Mouse (Mus musculus): ENCODE data around the gene Tom1.
A peak's percentile ranks its signal among the peaks of the same experiment; 100 is the strongest.

Gene Tom1

GRCm38 (mm10) chr8:75033511-75034243 is at the start of gene Tom1:
TSS of gene Tom1 (plus strand) at chr8:75033705.
- peak; percentile 97 for DNase-seq

DNA sequence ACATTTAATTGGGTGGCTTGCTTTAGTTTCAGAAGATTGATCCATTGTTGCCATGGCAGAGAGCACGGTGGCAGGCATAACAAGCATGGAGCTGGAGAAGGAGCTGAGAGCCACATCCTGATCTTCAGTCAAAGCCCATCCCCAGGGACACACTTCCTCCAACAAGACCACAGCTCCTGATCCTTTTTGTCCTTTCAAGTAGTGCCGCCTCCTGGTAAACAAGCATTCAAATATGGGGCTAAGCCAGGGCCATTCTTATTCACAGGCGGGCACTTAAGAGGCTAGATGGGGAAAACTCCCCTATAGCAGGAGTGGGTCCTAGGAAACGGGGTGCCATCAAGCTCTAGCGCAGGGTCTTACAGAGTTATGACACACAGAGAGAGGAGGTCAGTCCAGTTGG is 46.1 kb upstream of the Tom1 start:
- no peak for DNase-seq

- no peak for DNase-seq
Observed at GRCm38 (mm10) chr8:74990021-74990420, 43.5 kb upstream of the Tom1 start.

- DNase-seq, result no peak
Observed at GRCm38 (mm10) chr8:74993081-74993474, 40.4 kb upstream of the Tom1 start, which contains the start of gene Hmgxb4. TSS of gene Hmgxb4 (plus strand) at chr8:74993356.

DNA sequence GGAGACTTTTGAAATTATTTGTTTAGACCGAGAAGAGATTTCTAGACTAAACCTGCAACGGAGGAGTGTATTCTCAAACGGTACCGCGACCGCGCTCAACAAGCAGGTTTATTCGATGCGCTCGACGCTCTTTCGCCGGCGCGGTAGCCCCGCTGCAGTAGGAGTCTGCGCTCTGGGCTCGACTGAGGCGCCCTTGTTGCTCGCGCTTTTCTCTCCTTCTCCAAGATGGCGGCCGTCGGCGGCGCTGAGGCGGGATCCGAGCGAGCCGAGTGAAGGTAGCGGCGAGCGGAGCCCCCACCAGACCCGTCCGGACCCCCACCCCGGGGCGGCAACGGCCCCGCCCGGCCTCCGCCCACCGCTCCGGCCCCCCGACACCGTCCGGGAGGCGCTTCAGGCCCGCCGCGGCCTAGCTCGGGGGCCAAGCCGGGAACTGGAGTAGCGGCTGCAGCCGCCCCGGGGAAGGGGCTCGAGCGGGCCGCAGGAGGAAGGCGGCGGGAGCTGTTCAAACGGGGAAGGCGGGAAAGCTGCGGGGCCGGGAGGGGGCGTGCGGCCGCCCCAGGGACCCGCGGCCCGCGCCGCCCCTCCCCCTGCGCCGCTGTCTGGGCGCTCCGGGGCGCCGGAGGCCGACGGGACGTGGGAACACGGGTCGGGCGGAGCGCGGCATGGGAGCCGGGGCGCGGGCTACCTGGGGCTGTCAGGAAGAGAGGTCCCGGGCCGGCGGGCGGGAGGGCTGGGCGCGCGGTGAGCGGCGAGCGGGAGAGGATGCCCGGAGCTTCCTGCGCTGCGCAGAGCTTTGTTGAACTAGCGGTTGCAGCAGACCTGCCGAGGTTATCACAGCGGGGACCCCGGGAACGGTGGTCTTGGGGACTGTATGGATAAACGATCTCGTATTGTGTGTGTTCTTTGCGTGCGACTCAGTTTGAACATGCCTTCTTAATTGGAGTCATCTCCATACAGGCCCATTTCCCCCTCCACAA is 39.7 kb upstream of the Tom1 start:
- peak; percentile 90 for DNase-seq

DNA sequence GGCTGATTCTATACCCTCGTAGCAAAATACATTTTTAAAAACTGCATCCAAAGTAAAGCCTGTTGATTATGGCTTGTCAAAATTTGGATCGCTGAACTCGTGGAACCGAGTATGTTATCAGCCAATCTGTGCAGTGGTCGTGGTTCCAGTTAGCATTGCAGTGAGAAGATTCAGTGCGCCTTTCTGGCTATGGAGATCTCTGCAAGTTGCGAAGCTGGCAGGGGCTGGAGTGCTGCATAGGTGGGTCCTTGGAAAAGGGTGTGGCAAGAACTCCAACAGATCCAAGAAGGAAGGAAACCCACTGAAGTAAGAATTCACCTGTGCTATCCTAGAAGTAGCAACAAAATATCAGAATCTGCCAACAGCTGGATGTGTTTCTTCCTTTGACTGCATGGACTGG is 39.0 kb upstream of the Tom1 start:
- DNase-seq, result peak; percentile 20

DNA sequence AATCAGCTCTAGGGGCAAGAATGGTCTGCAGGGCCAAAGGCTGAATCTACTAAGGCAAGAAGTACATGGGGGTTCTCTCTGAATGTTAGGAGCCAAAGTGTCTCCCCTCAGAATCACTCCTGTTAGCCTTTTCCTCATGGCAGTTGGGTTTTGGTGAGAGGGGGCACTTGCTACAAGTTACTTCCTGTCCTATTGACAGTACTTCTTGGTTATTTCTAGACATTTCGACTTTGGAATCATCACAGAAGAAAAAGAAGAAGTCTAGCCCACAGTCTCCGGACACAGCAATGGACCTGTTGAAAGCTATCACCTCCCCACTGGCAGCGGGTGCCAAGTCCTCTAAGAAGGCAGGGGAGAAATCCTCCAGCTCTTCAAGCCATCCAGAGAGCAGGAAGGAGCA is 33.1 kb upstream of the Tom1 start:
- no peak for DNase-seq

DNA sequence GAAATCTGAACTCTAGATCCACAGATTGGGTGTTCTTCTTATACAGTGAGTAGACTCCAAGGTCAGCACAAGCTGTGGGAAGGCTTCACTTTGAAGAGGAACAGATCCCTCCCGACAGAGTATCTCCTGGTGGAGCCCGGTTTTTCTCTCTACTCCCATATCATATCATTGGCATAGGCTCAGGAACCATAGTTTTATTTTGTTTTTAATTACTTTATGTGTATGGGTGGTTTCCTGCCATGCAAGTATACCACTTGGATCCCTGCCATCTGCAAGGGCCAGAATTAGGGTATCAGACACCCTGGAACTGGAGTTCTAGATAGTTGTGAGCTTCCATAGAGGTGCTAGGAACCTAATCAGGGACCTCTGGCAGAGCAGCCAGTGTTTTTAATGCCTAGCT is 24.7 kb upstream of the Tom1 start:
- DNase-seq, result no peak

- DNase-seq, result no peak
Observed at GRCm38 (mm10) chr8:75013557-75013956, 19.9 kb upstream of the Tom1 start.

GRCm38 (mm10) chr8:75013964-75014363 is 19.5 kb upstream of the Tom1 start:
- DNase-seq, result no peak

DNA sequence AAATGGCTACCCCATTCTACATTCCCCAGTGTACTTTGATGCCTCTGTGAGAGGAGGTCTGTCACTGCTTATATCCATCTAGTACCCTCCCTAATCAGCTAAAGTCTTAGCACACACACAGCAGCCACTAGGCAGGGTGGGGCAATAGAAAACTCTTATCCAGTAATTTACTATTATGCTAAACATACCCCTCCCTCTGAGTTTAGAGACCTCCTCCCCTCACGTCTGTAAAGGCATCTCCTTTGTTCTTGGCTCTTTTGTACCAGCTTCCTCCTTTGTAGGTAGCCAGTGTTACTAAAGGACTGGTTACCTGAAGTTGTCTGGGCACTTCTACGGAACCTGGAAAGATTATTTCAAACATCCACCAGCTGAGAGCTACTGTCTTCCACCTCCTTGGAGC is 17.5 kb upstream of the Tom1 start:
- DNase-seq, result no peak

- no peak for DNase-seq
Observed at GRCm38 (mm10) chr8:75016422-75016821, 17.1 kb upstream of the Tom1 start.

DNA sequence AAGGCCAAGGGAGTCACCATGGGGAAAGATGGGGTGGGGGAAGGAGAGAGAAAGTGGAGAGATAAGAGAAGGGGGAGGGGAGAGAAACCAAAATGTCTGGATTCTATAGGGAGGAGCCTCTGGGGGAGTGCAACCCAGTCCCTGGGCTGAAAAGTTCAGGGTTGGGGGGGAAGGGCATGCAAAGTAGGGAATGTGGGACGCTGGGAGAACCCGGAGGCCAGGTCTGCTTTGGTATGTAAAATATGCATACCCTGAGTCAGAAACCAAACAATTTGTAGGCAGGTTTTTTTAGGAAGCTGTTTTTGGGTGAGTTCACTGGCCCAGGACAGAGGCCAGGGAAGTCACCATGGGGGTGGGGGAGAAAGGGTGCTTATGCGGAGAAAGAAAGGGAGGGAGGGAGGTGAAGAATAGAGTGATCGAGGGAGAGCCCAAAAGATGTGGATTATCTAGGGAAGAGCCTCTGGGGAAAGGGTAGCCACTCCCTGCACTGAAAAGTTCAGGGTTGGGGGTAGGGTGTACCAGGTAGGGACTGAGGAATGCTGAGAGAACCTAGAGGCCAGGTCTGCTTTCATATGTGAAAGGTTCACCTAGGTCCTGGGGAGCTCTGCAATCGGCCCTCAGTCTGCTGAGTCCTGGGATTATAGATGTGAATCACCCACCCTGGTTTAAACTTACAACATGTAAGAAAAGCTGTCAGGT is 15.1 kb upstream of the Tom1 start:
- DNase-seq, result no peak

DNA sequence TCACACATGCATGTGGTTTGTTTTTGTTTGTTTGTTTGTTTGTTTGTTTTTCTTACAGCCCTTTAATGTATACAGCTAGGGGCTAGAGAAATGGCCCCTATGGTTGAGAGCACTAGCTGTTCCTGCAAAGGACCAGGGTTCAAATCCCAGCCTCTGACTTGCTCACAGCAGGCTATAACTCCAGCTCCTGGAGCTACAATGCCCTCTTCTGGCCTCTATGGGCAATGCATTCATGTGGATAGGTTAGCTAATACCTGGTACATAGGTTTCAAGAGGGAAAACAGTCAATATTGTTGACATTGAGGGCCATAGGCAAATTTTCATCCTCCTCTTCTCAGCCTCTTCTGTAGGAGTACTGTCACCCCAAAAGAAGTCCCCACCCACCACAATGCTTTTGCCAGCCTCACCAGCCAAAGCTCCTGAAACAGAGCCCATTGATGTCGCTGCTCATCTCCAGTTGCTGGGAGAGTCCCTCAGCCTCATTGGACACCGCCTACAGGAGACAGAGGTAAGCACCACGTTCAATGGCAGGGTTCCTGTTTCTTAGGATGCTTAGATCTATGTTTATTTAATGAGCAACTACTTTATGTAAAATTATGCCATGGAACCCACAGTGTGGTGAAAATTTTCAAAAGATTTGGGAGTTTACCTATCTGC is 9.7 kb upstream of the Tom1 start:
- peak; percentile 45 for DNase-seq

DNA sequence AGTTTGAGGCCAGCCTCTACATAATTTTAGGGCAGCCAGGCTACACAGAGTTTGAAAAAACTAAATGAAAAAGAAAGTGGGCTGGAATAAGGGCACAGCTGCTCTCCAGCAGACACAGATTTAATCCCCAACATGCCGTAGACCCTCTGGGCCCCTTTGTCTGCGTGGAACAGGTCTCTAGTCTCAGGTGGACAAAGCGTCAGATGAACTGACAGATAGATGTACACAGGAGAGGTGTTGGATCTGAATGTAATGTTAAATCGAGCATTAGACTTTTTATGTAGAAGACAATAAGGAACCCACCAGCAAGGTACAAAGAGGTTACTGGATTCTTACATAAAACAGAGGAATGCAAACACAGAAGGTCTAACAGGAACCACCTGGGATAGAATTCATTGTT is 7.7 kb upstream of the Tom1 start:
- DNase-seq, result no peak

- DNase-seq, result no peak
Observed at GRCm38 (mm10) chr8:75030453-75031024, 3.0 kb upstream of the Tom1 start.

- no peak for DNase-seq
Observed at GRCm38 (mm10) chr8:75032961-75033360, 544 bp upstream of the Tom1 start.

- peak; percentile 57 for DNase-seq
Observed at GRCm38 (mm10) chr8:75034285-75034684, 780 bp downstream of the Tom1 start.

GRCm38 (mm10) chr8:75035640-75036039 is 2.1 kb downstream of the Tom1 start:
- no peak for DNase-seq

DNA sequence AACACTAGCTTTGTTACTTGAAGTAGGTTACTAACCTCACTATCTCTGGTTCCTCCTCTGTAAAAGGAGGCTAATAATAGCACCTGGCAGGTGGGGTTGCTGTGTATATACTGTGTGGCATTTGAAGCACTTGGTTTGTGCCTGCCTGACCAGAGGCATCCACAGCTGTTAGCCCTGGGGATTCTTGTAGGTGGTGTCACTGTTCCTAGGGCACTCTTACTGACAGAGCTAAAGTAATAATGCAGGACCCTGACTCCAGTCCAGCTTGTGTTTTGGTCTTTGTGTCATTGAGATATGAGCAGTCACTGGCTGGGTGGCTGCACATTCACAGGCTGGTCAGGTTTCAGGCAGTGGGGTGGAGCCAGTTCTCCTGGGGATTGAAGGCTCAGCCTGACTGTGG is 5.0 kb downstream of the Tom1 start:
- no peak for DNase-seq

DNA sequence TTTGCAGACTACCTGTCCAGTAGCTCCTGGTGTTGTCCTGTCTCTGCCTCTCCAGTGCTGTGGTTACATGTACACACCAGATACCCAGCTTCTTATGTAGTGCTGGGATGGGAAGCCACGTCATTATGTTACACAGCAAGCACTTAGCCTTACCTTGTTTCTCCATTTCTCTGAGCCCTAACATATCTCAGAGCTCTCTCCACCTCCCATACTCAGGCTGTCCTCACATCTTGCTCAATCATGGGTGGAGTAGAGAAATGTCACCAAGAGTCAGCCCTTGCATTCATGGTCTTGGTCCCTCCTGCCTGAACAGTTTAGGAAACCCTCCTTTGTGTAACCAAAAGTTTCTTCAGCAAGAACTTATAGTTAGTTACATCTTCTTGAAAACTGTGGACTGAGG is 6.2 kb downstream of the Tom1 start:
- DNase-seq, result no peak

- no peak for DNase-seq
Observed at GRCm38 (mm10) chr8:75042171-75042570, 8.7 kb downstream of the Tom1 start.
